Mouse (Mus musculus) myocyte (in vitro differentiated cells): ENCODE measurements around the gene Prkra.

Source experiments
- E2F4 ChIP-seq: IDR thresholded peaks from one replicate; pipeline ENCODE4 v1.6.1; 2011; ENCODE audit warnings: mild to moderate bottlenecking, control low read depth, moderate library complexity; ENCODE audit not compliant: insufficient read depth
- MAX ChIP-seq: IDR thresholded peaks from one replicate; pipeline ENCODE4 v1.6.1; 2011; ENCODE audit warnings: low read depth, mild to moderate bottlenecking, control low read depth
- MYOG ChIP-seq, 3 experiments: IDR thresholded peaks; one replicate each; pipeline ENCODE4 v1.6.1; 2011; ENCODE audit warnings: control low read depth in 2 of 3, low read depth in 2 of 3, mild to moderate bottlenecking in 2 of 3; ENCODE audit not compliant: insufficient read length in 2 of 3, control insufficient read depth in 1 of 3, insufficient read depth in 1 of 3
- POLR2A ChIP-seq: IDR thresholded peaks from one replicate; pipeline ENCODE4 v1.6.1; 2011; ENCODE audit warnings: low read depth, mild to moderate bottlenecking, control low read depth, moderate library complexity; ENCODE audit not compliant: insufficient read length
- TCF12 ChIP-seq: IDR thresholded peaks from one replicate; pipeline ENCODE4 v1.6.1; 2011; ENCODE audit warnings: mild to moderate bottlenecking, control low read depth; ENCODE audit not compliant: poor library complexity, insufficient read depth, severe bottlenecking
- USF1 ChIP-seq: IDR thresholded peaks from one replicate; pipeline ENCODE4 v1.6.1; 2011; ENCODE audit warnings: low read depth, mild to moderate bottlenecking, control low read depth, moderate library complexity

DNA sequence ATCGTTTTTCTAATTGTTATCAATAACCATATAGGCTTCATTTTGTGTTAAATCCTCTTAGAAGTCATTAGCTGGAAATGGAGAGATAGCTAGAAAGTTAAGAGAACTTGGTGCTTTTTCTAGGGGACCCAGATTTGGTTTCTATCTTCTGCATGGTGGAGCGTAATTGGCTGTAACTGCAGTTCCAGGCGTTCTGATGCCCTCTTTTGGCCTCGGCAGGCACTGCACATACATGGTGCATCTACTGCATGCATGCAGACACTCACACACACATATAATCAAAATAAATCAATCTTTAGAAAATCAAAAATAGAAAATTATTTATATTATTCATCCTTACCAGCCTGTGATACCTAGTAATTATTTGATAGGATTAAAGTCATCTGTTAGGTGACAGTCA is 5.3 kb upstream of the Prkra start:
- TF ChIP-seq POLR2A = no peak
- no peak for TF ChIP-seq E2F4
- no peak for TF ChIP-seq MYOG (IDR thresholded peaks at IDR 0.05; ENCODE audit: control insufficient read depth in 1 of 3, insufficient read depth in 1 of 3, insufficient read length in 2 of 3, low read depth in 2 of 3)
- no peak for TF ChIP-seq MAX
- TF ChIP-seq TCF12 = no peak
- TF ChIP-seq USF1 = no peak
